Mouse (Mus musculus) lung, adult 2 months (tissue): ENCODE data around the gene Unc45b.
"Not testable (repeated sequence)": the region's sequence is repeated elsewhere in the genome, so short reads cannot be mapped to it uniquely, and the experiment has no call there.

Experiments
- CTCF ChIP-seq: fragments of 200-500 bp; IDR thresholded peaks from 2 replicates; pipeline ENCODE4 v1.5.1; 2011; ENCODE audit warnings: mild to moderate bottlenecking, low read length, control low read depth; ENCODE audit not compliant: insufficient read depth
- POLR2A ChIP-seq: fragments of 200-500 bp; IDR thresholded peaks from 2 replicates; pipeline ENCODE4 v1.6.1; 2011; ENCODE audit warnings: low read depth, mild to moderate bottlenecking, control low read depth, low read length, borderline replicate concordance; ENCODE audit errors: extremely low read depth

- TF ChIP-seq POLR2A, CTCF: not testable (repeated sequence)
These were observed 13.6 kb downstream of the Unc45b start for GRCm38 (mm10) chr11:82923910-82924309.
